Mouse (Mus musculus) megakaryocyte, embryonic 14.5 days (primary cell): ENCODE data around the gene H2-DMb2.

ENCODE experiments used
- FLI1 ChIP-seq: IDR thresholded peaks from 2 replicates; pipeline ENCODE4 v1.6.1; 2012; ENCODE audit warnings: low read length, inconsistent platforms, mixed read lengths
- GATA1 ChIP-seq: IDR thresholded peaks from 3 replicates; pipeline ENCODE4 v1.6.1; 2012; ENCODE audit warnings: mixed read lengths, low read length, inconsistent platforms, borderline replicate concordance

DNA sequence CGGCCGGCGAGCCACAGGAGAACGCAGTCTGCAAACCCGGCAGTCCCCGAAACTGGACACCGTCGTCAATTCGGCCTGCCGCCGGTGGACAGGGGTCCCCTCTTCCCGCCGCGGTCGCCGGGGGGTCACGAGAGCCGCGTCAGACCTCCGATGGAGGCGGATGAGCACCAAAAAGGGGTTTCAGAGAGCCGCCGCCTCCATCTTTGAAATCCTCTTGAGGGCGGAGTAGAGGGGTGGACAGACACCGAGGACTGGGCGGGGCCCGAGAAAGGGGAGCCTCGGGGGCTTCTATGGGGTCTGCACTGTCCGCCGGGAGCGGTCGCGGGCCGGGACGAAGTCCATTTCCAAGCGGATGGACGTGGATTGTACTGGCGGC lies 24.2 kb upstream of the H2-DMb2 start:
- TF ChIP-seq GATA1 (no peak), FLI1 (no peak)
